Mouse (Mus musculus) heart, postnatal 0 days (tissue): Measurements from ENCODE around the gene Ap1m1.

Source experiments
- CTCF ChIP-seq: IDR thresholded peaks from 2 replicates; pipeline ENCODE4 v1.5.1; 2016; ENCODE audit warnings: antibody characterized with exemption, control low read depth, low read depth
- EP300 ChIP-seq: IDR thresholded peaks from 2 replicates; pipeline ENCODE4 v1.6.1; 2016; ENCODE audit warnings: antibody characterized with exemption, low read depth

DNA sequence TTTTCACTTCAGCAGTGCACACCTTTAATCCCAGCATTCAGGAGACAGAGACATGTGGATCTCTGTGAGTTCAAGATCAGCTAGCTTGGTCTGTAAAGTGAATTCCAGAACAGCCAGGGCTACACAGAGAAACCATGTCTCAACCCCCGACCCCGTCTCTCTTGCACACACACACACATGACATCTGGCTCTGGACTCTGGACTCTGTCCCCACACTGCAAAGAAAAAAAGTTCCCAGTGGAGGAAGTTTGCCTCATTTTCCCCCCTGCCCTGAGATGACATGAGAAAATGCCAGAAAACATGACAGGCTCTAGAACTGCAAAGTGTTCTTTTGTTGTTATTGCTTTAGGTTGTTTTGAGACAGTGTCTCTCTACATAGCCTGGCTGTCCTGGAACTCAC lies 20.0 kb downstream of the Ap1m1 start:
- TF ChIP-seq CTCF: no peak
- TF ChIP-seq EP300: no peak
